Mouse (Mus musculus) neural tube, embryonic 11.5 days (tissue): ENCODE data around the gene Ttc9. TPM values are rescaled to one million over a fixed set of nuclear protein-coding genes. Genes with fewer than 3 reads are reported as not detected.

Experiments
- ATAC-seq: fragments of 200-750 bp; cut with Nextera tagmentation; 2 replicates; pipeline ENCODE4 v1.8.0; 2017; ENCODE audit warnings: moderate number of reproducible peaks, mild to moderate bottlenecking, moderate TSS enrichment, moderate library complexity; ENCODE audit not compliant: insufficient read depth, low FRiP score, low TSS enrichment
- DNase-seq: peaks from one replicate; pipeline ENCODE4 v3.0.0-alpha.2; 2015; ENCODE audit warnings: low spot score
- H3K27ac ChIP-seq: fragments of 300-500 bp; sonication (generic); 2 replicates; pipeline ENCODE4 v1.5.1; 2014; ENCODE audit warnings: low read depth, mild to moderate bottlenecking, low read length
- H3K27me3 ChIP-seq: fragments of 300-500 bp; sonication (generic); 2 replicates; pipeline ENCODE4 v1.6.1; 2014; ENCODE audit warnings: mild to moderate bottlenecking, low read length, mixed read lengths; ENCODE audit not compliant: control insufficient read depth, insufficient read depth
- H3K36me3 ChIP-seq: fragments of 300-500 bp; sonication (generic); 2 replicates; pipeline ENCODE4 v1.6.1; 2014; ENCODE audit warnings: mild to moderate bottlenecking, low read length, moderate library complexity, mixed read lengths; ENCODE audit not compliant: control insufficient read depth, insufficient read depth
- H3K4me1 ChIP-seq: fragments of 300-500 bp; sonication (generic); 2 replicates; pipeline ENCODE4 v1.6.1; 2014; ENCODE audit warnings: low read length, mixed read lengths; ENCODE audit not compliant: control insufficient read depth, insufficient read depth
- H3K4me2 ChIP-seq: fragments of 300-500 bp; sonication (generic); 2 replicates; pipeline ENCODE4 v1.6.1; 2014; ENCODE audit warnings: low read depth, mild to moderate bottlenecking, moderate library complexity
- H3K4me3 ChIP-seq: fragments of 300-500 bp; sonication (generic); 2 replicates; pipeline ENCODE4 v1.5.1; 2014; ENCODE audit warnings: low read depth, low read length
- H3K9ac ChIP-seq: fragments of 300-500 bp; sonication (generic); 2 replicates; pipeline ENCODE4 v1.6.1; 2014; ENCODE audit warnings: mild to moderate bottlenecking, low read length
- H3K9me3 ChIP-seq: fragments of 300-500 bp; sonication (generic); 2 replicates; pipeline ENCODE4 v1.6.1; 2016; ENCODE audit warnings: low read length; ENCODE audit not compliant: control insufficient read depth
- WGBS: fragments of 180-500 bp; shearing (Covaris S2); extraction: QIAGEN DNeasy Blood & Tissue Kit; methylation state at CpG from one replicate; pipeline ENCODE4 v1.1.7; 2014; 5-methylcytosine and 5-hydroxymethylcytosine counted together
- polyA plus RNA-seq: library from polyadenylated mRNA; unstranded; fragments of >200 nt; fragmentation: Nextera tagmentation; extraction: Ambion mirVana; gene quantifications from 2 replicates; pipeline ENCODE4 v1.2.1, GENCODE M21; 2014

Ttc9 gene
- polyA plus RNA-seq, 1 experiment from 2014 or later: 2.1 TPM

DNA sequence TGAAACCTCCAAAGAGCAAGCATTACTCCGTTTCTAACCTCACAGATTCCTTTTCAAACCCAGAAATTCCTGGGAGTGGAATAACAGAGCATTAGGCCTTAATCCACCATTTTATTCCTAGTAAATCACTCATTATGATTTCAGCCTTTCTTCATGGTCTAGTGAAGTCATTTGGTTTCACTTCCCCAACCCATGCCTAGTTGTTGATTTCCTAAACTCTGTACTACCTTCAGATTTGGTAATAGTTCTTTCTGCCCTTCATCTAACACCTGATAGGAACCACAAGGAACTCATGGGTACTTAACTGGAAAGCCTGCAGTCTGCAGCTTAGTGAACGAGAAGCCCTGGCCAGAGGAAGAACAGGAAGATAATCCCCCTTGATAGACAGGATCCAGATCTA lies 44.5 kb downstream of the Ttc9 start:
- H3K4me2 ChIP-seq: no peak overlapping the region
- no peak overlapping the region for H3K27ac ChIP-seq
- no peak overlapping the region for H3K4me3 ChIP-seq
- DNase-seq (no peak), ATAC-seq (no peak)
- H3K9me3 ChIP-seq: no peaks in the 10 kb centered on the region
- H3K4me1 ChIP-seq: no peaks in the 10 kb centered on the region
- 69% methylated on average over 2 of the region's 2 CpGs for WGBS
- no peak overlapping the region for H3K9ac ChIP-seq
- H3K27me3 ChIP-seq: no peaks in the 10 kb centered on the region
- no peaks in the 10 kb centered on the region for H3K36me3 ChIP-seq

GRCm38 (mm10) chr12:81679807-81680529 lies 48.9 kb downstream of the Ttc9 start:
- Histone ChIP-seq H3K4me1 (no peaks in the 10 kb centered on the region), H3K36me3 (no peaks in the 10 kb centered on the region), H3K27ac (no peak overlapping the region), H3K4me2 (no peak overlapping the region), H3K27me3 (no peaks in the 10 kb centered on the region), H3K4me3 (no peak overlapping the region), H3K9ac (no peak overlapping the region), H3K9me3 (no peaks in the 10 kb centered on the region)
- no peak for DNase-seq
- ATAC-seq: no peak
- WGBS: 82% methylated on average over 7 of the region's 7 CpGs

DNA sequence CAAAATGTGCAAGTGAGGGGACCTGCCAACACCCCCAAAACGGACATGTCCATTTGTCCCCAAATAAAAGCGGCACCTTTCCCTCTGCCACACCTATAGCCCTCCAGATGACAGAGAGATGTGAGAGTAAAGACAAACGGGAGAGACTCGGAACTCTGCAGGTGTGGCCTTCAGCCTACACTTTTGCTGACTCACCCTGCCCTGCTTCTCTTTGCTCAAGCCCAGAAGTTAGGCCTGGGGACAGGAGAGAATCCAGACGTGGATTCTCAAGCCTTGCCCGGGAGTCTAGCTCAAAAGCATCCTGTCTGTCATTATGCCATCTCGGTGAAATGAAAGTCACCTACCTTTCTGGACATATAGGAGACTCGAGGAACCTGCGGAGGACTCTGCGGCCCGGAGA lies 52.3 kb downstream of the Ttc9 start:
- Histone ChIP-seq H3K9ac (no peak overlapping the region), H3K27ac (no peak overlapping the region), H3K4me2 (no peak overlapping the region), H3K9me3 (no peaks in the 10 kb centered on the region), H3K4me1 (no peaks in the 10 kb centered on the region; the same call in 1 of the 2 replicates), H3K4me3 (no peak overlapping the region), H3K27me3 (no peaks in the 10 kb centered on the region), H3K36me3 (no peaks in the 10 kb centered on the region)
- ATAC-seq: no peak
- DNase-seq: no peak
- WGBS: 71% methylated on average over 11 of the region's 11 CpGs

DNA sequence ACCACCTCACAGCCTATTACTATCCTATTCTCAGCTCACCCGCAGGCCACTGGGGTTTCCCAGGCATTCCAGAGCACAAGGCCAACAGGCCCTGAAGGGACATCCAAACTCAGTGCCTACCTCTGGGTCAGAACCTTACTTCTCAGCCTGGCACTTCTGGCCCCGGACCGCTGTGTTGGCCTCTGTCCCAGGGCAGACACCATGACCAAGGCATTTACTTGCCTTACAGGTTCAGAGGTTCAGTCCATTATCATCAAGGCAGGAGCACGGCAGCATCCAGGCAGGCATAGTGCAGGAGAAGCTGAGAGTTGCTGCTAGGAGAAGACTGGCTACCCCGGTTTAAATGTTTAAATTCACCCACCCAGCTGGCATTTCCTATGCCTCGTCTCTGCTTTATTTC lies 53.0 kb downstream of the Ttc9 start:
- 87% methylated on average over 6 of the region's 6 CpGs for WGBS
- Histone ChIP-seq H3K9me3 (no peaks in the 10 kb centered on the region), H3K27me3 (no peaks in the 10 kb centered on the region), H3K9ac (no peak overlapping the region), H3K27ac (no peak overlapping the region), H3K36me3 (no peaks in the 10 kb centered on the region), H3K4me3 (no peak overlapping the region), H3K4me2 (no peak overlapping the region), H3K4me1 (no peaks in the 10 kb centered on the region; the same call in 1 of the 2 replicates)
- ATAC-seq (no peak), DNase-seq (no peak)

DNA sequence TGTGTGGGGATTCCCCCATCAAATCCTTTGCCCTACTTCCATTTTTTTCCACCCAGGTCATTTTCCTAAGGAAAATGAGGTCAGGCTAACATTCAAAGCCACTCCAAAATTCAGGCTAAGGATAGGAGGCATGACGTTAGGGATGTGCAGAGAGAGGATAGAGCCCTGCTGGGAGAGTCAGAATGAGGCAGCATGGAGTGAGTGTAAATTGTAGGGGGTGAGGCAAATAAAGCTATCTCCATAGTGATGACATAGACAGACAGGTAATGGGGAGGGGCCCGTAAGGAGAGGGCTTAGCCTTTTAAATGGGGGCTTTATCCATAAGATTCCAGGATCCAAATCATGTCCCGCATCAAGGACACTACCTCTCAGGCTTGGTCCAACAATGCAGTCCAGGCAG lies 54.9 kb downstream of the Ttc9 start:
- DNase-seq (no peak), ATAC-seq (no peak)
- 33% methylated on average over 3 of the region's 3 CpGs for WGBS

GRCm38 (mm10) chr12:81686406-81687117 lies 55.5 kb downstream of the Ttc9 start:
- H3K4me3 ChIP-seq: no peak overlapping the region
- H3K27ac ChIP-seq: no peak overlapping the region
- H3K36me3 ChIP-seq: no peaks in the 10 kb centered on the region
- H3K27me3 ChIP-seq: no peaks in the 10 kb centered on the region
- DNase-seq: peak; percentile 21
- ATAC-seq: no peak
- no peaks in the 10 kb centered on the region; the same call in 1 of the 2 replicates for H3K4me1 ChIP-seq
- WGBS: 50% methylated on average over 12 of the region's 12 CpGs
- H3K4me2 ChIP-seq: no peak overlapping the region
- H3K9me3 ChIP-seq: no peaks in the 10 kb centered on the region
- H3K9ac ChIP-seq: no peak overlapping the region

More for the DNA sequence above, 54.9 kb downstream of the Ttc9 start:
- Histone ChIP-seq H3K36me3 (no peaks in the 10 kb centered on the region), H3K9ac (no peak overlapping the region), H3K4me3 (no peak overlapping the region), H3K27me3 (no peaks in the 10 kb centered on the region), H3K4me2 (no peak overlapping the region), H3K4me1 (no peaks in the 10 kb centered on the region; the same call in 1 of the 2 replicates), H3K9me3 (no peaks in the 10 kb centered on the region), H3K27ac (no peak overlapping the region)

GRCm38 (mm10) chr12:81687873-81688272 lies 56.8 kb downstream of the Ttc9 start:
- Histone ChIP-seq H3K27me3 (no peaks in the 10 kb centered on the region), H3K9me3 (no peaks in the 10 kb centered on the region), H3K9ac (no peak overlapping the region), H3K4me1 (no peaks in the 10 kb centered on the region; the same call in 1 of the 2 replicates), H3K36me3 (no peaks in the 10 kb centered on the region), H3K4me2 (no peak overlapping the region), H3K4me3 (no peak overlapping the region), H3K27ac (no peak overlapping the region)
- 92% methylated on average over 5 of the region's 5 CpGs for WGBS
- ATAC-seq: no peak
- DNase-seq: no peak

GRCm38 (mm10) chr12:81688537-81688936 lies 57.5 kb downstream of the Ttc9 start:
- H3K4me2 ChIP-seq: no peak overlapping the region
- no peaks in the 10 kb centered on the region for H3K27me3 ChIP-seq
- H3K36me3 ChIP-seq: no peaks in the 10 kb centered on the region
- no peak overlapping the region for H3K9ac ChIP-seq
- H3K4me3 ChIP-seq: no peak overlapping the region
- no peaks in the 10 kb centered on the region; the same call in 1 of the 2 replicates for H3K4me1 ChIP-seq
- no peak overlapping the region for H3K27ac ChIP-seq
- no peaks in the 10 kb centered on the region for H3K9me3 ChIP-seq
- WGBS: 89% methylated on average over 4 of the region's 4 CpGs
- ATAC-seq: no peak
- DNase-seq: no peak
